Mouse (Mus musculus): Measurements from ENCODE around the gene Fbrsl1.

Gene Fbrsl1

DNA sequence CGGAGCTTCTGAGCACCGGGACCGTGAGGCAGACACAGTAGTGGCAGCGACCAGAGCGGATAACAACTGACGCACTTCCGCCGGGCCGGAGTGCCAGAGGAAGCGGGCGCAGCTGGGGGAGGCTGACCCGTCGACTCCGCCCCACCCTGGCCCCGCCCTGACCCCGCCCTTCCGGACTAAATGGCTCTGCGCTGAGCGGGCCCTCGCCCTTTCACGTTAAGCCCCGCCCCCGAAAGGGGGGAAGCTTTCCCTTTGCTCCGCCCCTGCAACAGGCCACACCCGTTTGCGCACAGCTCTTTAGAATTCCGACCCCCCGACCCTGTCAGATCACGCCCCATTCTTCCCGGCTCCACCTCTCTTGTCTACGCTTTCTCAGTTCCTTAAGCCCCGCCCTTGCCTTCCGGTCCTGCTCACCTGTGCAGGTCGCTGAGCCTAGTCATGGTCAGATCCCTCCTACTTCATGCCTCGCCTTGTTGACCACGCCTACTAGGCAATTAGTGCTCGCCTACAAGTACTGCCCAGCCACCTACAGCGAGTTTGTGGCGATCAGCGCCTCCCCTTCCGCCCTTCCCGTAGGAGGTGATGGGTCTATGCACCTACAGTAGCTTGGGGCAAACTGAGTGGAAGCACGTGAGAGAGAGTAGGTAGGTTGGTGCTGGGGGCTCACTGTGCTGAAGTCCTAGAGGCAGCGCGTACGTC, at the start of gene Fbrsl1:
Fbrsl1 (minus strand) TSS at position 68 of the 699 bp plus-strand sequence.
- DNase-seq (ENCODE audit: low spot score), result peak; percentile 97

DNA sequence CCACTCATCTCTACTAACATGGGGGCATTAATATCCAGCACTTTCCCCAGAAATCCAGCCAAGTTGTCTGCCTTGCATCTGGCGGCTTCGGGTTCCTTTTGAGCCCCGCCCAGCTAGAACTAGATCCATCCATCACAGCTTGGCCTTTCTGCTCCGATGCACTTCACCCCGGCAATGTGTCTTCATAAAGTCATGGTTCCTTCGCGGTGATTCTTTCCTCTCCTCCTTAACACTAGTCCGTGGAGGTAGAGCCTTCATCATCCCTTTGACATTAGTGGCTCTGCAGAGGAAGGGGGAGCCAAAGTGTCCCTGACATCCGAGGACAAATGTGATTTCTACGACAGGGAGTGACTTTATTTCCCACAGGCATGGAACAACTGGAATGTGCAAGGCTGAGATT, 49.8 kb upstream of the Fbrsl1 start:
- DNase-seq (ENCODE audit: low spot score), result no peak

DNA sequence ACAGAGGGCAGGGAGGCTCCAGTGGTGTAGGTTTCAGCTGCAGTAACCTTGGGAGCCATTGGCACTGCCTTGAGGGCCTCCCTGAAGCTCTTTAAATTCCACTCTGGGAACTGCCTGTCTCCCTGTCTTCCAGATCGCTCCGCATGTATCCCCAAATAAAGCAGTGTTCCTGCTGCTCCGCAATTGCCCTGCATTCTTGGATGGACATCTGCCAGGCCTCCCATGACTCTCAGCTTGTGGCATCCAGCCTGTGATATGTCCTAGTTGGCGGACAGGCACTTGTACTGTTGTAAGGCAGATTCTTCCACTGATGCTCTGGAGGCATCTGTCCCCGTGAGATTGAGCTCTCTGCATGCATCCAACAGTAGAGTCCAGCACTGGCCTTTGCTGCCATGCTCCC, 49.3 kb upstream of the Fbrsl1 start:
- no peak for DNase-seq (ENCODE audit: low spot score)

DNA sequence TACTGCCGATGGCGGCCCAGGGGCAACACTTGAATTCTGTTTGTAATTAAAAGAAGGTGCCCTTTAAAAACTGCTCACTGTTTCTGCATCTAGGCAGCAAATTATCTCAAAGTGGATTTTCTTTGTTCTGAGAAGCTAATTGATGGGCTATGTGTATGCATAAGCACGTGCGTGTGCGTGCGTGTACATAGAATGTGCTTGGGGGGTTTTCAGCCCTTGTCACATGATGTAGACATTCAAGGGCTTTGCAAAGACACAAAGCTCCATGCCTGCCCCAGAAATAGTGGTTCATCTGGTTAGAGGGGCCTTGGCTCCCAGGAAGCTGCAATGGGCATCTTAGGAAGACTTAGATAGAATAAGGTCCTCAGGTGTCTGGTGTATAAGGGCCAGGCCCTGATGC, 46.7 kb upstream of the Fbrsl1 start:
- no peak for DNase-seq (ENCODE audit: low spot score)

DNA sequence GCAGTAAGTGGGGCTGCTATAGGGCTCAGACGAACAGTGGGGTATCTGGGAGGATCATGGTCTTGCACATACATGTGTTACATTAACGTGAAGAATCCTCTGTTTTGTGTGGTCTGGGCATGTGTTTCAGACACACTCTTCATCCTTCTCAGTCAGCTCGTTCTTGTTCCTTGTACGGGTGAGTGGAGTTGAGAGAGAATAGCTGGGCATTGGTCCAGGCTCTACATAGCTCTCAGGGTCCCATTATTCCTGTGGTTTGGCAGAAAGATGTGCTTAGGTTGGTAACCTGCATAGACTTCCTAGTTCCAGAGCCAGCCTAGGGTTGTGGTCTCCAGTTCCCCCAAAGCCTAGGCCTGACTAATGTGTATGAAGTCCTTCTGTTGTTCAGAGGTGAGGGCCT, 46.1 kb upstream of the Fbrsl1 start:
- no peak for DNase-seq (ENCODE audit: low spot score)

DNA sequence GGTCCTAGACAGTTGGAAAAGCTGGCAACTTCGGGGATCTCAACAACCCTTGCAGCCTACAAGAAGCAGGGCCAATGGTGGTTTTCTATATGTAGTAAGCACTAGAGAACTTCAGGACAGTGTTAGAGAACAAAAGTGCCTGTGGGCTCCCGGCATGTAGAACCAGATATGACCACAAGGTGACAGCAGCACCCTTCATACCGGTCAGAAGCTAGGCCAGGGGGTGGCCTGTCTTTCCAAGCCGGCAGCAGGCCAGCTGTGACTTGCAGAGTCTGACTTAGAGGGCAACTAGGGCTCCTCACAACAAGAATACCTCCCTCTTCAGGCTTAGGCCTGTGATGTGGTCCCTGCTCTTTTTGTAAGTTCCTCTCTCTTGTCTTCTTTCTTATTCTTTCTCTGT, 45.5 kb upstream of the Fbrsl1 start:
- DNase-seq (ENCODE audit: low spot score), result peak; percentile 40

DNA sequence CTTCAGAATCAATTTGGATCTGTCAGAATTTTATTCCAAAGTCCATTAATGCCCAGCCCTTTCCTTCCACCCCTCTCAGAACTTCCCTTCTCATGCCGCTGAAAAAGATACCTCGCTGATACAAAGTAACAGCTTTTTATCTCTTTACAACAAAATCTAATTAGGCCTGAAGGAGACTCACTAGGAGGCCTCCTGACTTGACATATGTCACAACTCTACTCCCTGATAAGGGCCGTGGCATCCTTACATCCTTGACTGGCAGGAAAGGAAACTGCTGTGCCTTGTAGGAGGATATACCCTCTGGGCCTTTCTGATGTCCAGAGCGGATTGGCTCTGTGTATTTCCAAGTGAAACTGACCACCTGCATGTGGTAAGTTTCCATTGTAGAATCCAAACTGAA, 41.3 kb upstream of the Fbrsl1 start:
- no peak for DNase-seq (ENCODE audit: low spot score)

DNA sequence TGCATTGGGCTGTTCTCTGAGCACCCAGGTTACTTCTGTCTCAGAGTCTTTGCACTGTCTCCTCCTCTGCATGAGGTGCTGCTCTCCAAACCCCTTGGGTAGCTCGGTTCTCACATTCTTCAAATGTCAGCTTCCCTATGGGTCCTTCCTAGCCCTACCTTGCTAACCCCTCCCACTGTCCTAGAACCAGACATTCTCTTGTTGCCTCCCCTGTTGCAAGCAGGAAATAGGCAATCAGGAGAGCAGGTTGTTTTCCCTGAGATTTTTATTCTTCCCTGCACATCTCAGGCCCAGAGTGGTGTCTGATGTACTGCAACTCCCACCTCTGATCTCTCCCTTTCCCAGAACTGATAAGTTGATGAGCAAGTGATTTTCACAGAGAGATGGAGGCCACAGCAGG, 39.6 kb upstream of the Fbrsl1 start:
- no peak for DNase-seq (ENCODE audit: low spot score)

DNA sequence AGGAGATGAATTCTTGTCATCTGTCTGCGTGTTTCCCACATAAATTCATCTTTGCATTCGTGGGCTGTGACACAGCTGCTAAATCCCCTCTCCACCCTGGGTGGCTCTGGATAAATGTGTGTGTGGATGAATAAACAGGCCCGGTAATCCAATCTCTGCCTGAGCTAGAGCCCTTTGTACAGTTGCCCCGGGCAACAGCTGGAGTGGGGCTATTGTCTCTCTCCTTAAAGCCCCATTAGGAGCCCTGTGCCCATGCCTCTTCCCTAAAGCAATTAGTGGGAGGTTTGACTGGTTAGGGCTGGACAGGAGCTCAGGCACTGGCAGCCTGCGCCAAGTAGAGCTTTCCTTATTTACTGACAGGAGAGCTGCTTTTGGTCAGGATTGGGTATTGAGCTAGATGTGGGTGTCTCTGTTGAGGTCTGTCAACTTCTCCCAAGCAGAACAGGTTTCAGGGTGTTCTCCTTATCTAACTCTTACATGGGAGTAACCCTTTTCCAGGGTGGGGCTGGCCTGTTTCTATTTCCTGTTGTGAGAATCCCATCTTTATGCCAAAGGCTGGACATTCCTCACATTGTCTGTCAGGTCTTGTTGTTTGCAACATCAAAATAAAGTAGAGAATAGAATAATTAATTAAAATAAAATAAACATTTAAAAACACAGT, 38.5 kb upstream of the Fbrsl1 start:
- no peak for DNase-seq (ENCODE audit: low spot score)

DNA sequence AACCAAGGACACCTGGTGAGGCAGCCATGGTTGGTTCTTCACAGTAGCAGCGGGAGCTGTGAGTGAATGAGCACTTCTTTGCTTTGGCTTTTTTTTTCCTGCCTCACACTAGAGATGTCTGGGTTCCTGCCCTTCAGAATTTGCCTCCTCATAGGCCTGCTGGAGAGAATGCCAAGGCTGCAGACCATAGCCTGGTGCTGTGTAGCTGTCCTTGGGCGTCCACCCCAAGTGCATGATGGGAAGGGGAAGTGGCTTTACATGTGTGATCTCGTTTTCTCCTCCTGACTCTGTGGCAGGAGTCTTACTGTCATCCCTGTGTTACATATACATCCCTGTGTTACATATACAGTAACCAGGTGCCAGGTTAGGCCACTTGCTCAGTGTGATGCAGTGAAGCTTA, 36.4 kb upstream of the Fbrsl1 start:
- no peak for DNase-seq (ENCODE audit: low spot score)

DNA sequence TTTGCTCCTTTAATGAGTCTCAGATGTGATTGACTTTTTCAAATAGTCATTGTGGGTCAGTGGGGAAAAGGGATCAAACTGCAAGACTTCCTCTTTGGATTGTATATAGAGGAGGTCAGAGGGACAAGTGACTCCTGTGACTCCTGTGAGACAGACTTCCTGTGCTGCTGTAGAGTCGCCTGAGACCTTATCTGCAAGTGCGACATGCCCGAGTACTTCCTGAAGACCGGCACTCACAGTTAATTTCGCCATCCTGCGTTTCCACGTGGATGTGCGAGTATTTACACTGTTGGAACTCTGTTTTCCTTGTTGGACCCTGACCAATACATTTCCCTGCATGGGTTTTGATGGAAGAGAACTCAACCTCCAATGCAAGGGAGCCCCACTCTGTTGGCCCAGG, 30.9 kb upstream of the Fbrsl1 start:
- no peak for DNase-seq (ENCODE audit: low spot score)

DNA sequence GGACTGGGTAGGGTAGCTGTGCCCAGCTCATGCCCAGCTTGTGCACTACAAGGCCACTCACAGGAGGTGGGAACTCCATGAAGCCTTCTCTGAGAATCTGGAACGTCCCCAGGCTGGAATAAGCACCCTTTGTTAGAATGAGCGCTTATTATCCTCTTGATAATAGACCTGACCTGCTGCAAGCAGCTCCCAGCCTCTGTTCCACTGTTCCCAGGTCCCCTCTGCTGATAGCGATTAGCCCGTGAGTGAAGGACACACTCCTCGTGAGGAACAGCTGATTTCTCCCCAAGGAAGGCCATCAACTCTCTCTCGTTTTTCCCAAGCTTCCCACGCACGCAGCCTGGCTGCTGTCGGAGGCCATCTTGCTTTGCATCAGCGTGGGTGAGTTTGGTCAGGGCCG, 25.9 kb upstream of the Fbrsl1 start:
- DNase-seq (ENCODE audit: low spot score), result peak; percentile 84

DNA sequence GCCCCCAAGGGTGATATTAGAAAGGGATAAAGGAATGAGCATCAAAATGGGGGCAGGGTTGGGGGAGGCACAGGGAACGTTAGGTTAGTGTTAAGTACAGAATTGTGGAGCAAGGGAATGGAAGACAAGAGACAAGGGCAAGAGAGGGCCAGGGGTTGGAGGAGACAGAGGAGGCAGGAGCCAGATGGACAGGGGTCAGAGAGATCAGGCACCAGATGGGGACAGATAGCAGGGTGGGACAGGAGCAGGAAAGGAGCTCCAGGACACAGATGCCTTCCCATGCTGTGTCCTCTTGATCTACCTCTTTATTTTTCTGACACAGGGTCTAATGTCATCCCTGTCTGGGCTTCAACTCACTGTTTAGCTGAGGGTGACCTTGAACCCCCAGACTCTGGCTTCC, 24.5 kb upstream of the Fbrsl1 start:
- DNase-seq (ENCODE audit: low spot score), result no peak

DNA sequence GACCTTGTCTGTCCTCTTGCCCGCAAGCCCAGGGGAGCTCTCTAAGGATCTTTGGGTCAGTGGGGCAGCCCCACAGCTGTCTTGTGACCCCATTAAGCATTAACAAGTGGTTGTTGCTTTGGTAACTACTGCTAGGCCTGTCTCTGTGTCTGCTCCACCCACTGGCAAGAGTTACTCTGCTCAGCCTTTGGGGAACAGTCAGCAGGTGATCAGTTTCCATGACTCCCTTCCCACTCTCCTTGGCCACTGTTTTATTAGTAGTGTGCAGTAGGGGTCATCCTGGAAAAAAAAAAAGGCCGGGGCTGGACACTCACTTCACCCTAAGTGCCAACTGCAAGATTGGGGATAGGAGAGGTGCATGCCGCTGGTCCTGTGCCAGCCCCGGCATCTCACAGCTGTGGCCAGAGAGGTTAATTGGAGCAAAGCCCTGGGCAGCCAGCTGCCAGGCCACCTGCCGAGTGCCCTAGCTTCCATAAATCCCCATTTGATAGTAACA, 23.7 kb upstream of the Fbrsl1 start:
- no peak for DNase-seq (ENCODE audit: low spot score)

DNA sequence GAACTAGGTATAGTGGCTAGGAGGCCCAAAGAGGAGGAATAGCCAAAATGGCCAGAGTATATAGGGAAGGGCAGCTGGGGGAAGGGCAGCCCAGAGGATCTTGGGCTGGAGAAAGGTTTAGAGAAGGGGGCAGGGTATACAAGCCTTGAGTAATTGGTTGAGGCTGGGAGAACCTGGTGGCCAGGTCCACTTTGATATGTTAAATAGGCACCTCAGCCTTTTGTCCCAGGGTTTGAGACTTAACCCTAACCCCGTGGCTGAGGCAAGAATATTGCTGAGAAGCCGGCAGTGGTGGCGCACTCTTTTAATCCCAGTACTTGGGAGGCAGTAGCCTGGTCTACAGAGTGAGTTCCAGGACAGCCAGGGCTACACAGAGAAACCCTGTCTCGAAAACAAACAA, 23.0 kb upstream of the Fbrsl1 start:
- DNase-seq (ENCODE audit: low spot score), result no peak

DNA sequence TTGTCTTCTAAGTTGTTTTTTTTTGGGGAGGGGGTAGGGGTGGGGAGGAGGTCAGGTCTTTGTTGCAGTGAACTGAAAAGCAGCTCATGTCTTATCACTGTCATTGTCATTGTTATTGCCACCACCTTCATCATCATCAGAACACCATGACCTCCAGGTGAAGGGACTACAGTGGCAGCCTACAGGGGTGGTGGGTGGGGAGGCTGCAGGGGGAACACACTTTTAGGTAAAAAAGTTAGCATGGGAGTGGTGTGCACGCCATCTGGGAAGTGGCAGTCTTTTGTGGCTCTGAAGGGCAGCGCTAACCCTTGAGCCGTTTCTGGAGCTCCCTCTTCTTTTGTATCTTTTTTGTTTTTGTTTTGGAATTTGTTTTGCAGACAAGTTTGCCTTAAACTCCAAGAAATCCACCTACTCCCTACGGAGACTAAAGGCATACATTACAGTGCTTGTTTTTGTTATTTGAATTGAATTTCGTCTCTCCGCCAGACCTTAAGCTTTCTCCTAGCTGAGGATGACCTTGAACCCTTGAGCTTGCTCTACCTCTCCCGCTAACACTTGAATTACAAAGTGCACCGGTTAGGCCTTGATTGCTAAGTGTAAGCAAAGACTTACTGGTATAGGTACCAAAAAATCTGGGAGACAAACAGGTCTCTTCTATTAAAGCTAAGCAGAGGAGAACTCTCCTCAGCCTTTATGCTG, 21.1 kb upstream of the Fbrsl1 start:
- no peak for DNase-seq (ENCODE audit: low spot score)

DNA sequence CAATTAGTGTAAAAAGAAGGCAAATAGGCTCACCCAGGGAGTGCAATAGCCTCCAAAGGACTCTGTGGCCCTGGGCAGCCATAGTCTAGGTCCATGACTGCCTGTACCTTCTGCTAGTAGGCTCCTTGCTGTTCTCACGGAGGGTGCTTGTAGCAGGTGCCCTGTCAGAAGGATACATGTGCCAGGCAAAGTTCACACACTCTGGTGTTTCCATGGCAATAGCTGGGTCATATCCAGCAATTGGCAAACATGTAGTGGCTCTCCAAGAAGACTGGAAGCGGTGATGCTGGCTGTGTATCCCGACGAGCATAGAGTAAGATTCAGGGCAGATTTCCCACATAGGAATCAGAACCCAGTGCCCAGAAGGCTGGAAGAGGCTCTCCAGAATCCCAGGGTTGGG, 20.0 kb upstream of the Fbrsl1 start:
- no peak for DNase-seq (ENCODE audit: low spot score)

DNA sequence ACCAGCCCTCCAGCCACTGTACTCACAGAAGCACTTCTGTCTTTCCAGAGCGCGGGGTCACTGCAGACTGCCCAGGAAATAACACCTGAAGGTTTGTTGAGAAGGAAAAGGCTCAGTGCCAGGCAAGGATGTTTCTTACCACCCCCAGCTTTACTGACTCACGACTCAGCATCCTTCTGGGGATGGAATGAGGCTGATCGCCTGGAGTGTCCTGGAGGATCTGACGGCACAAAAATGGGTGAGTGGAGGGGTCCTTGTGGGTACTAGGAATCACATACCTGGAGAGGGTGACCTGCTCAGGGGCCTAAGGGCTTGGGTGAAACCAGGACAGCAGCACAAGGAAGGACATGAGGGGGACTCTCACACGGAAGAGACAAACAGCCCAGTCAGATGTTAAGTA, 19.4 kb upstream of the Fbrsl1 start:
- no peak for DNase-seq (ENCODE audit: low spot score)

DNA sequence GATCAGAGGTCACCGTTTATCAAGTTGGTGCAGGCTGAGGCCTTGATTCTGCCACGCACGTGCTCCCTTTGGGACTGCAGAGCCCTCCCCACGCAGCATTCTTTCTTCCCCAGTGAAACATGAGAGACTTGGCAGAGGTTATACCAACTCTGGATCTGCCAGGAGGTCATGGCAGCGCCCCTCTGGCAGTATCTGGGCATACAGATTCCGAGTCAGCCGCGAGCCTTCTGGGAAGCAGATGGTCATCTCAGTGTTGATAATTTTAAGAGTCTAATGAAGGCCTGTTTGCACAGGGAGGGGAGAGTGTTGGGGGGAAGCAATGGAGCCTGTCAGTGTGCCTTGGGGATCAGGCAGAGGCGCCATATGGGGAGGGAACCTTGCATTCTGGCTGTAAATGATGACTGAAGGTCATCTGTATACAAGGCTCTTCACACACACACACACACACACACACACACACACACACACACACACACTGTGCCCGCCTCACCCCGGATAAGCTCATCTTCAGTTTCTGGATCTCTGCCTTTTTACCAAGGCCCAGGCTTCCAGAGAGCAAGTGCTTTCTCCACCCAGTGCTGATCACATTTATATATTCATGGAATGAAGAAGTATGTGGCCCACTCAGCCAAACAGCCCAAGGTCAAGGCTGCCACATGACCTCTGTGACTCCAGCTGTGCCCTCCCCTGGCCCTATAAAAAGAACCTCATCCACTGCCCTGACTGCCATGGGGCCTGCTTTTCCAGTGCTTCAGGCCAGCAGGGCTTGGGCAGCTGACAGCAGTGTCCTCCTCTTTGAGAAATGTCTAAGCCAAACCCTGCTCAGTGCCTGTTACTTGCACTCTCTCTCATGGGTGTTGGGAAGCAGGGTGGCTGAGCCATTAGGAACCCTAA, 18.5 kb upstream of the Fbrsl1 start:
- DNase-seq (ENCODE audit: low spot score), result peak; percentile 47

DNA sequence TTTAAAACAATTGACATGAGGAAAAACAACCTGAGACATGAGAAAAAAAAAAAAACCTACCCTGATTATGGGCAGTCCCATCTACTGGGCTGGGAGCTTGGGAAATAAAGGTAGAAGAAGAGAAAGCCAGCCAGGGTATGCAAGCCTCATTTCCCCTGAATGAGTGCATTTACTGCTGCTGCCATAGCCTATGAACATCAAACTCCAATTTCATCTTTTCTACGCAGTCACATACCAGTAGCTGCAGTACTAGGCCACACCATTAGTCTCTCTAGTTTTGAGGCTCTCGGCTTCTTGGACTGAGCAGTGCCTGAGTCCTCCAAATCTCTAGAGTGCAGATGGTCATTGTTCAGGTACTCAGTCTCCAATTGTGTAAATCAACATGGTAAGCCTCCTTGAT, 14.3 kb upstream of the Fbrsl1 start:
- no peak for DNase-seq (ENCODE audit: low spot score)

DNA sequence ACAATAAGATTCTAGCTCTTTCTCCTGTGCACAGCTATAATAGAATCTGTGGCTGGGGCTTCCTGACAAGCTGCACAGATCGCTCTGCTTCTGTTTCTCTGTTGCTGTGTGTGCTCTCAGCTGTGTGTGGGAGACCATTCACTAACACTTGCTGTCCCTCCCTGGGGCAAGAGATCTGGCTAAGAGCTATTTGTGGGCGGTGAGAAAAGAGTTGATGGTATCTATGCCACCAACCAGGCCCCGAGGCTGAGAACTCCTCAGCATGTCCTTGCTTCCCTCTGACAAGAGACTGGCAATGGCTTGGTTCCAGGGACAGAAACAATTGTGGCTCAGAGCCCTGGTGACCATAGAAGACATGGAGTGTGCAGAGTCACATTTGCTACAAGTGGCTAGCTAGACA, 10.6 kb upstream of the Fbrsl1 start:
- peak; percentile 87 for DNase-seq (ENCODE audit: low spot score)

DNA sequence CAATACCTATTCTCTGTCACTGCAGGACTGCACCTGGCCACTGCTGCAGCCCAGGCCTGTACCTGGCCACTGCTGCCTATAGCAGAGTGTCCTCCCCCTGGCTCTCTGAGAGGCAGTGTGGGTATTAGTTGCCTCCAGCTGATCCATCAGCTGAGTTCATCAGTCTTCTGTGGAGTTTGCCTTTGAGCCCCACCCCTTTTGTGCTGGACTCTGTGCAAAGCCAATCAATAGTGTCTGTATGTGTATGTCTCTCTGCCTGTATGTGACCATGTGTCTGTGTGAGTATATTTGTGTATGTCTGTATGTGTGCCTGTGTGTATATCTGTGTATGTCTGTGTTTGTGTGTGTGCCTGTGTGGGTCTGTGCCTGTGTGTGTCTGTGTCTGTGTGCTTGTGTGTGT, 7.0 kb upstream of the Fbrsl1 start:
- DNase-seq (ENCODE audit: low spot score), result no peak
